Mouse (Mus musculus) left cerebral cortex, adult 8-10 months (tissue): Measurements from ENCODE around the gene Olfr494. TPM values are rescaled to one million over a fixed set of nuclear protein-coding genes. Genes with fewer than 3 reads are reported as not detected.

Experiments used
- DNase-seq, 2 experiments: peaks; one replicate each; pipeline ENCODE4 v3.0.0; 2022; ENCODE audit warnings: low spot score in 2 of 2
- total RNA-seq, 4 experiments: library from RNA; stranded (reverse); gene quantifications; 2 replicates each; pipeline ENCODE4 v1.2.4; 2022

Olfr494 gene
- total RNA-seq, result not detected

- no peak for DNase-seq
These were observed at the start of gene Olfr494 for GRCm38 (mm10) chr7:108365035-108365434. TSS of gene Olfr494 (plus strand) at chr7:108365335.

GRCm38 (mm10) chr7:108323574-108323973 lies 41.6 kb upstream of the Olfr494 start, which contains the start of gene Olfr492:
TSS of gene Olfr492 (minus strand) at chr7:108323674.
- no peak for DNase-seq

- DNase-seq, result no peak
These were observed 18.3 kb upstream of the Olfr494 start, which contains the start of gene Olfr493 for GRCm38 (mm10) chr7:108346879-108347278. TSS of gene Olfr493 (minus strand) at chr7:108346979.

- no peak for DNase-seq
These were observed 27.7 kb downstream of the Olfr494 start, which contains the start of gene Olfr495 for GRCm38 (mm10) chr7:108392867-108393266. TSS of gene Olfr495 (plus strand) at chr7:108393167.

Other genes starting within 250 kb of the Olfr494 start
- gene Olfr484, start 237.9 kb upstream of the Olfr494 start, total RNA-seq, result not detected
- not detected for gene Olfr485, start 205.5 kb upstream of the Olfr494 start, total RNA-seq
- not detected for gene Olfr486, start 192.6 kb upstream of the Olfr494 start, total RNA-seq
- gene Olfr487, start 150.7 kb upstream of the Olfr494 start, total RNA-seq, result not detected
- not detected for gene Olfr488, start 107.0 kb upstream of the Olfr494 start, total RNA-seq
- gene Olfr490, start 76.4 kb upstream of the Olfr494 start, total RNA-seq, result not detected
- gene Olfr491, start 51.9 kb upstream of the Olfr494 start, total RNA-seq, result not detected
- not detected for gene Olfr492, start 41.7 kb upstream of the Olfr494 start, total RNA-seq
- not detected for gene Olfr493, start 18.4 kb upstream of the Olfr494 start, total RNA-seq
- gene Olfr495, start 27.8 kb downstream of the Olfr494 start, total RNA-seq, result not detected
- not detected for gene Olfr497, start 55.1 kb downstream of the Olfr494 start, total RNA-seq
- gene Olfr498, start 100.0 kb downstream of the Olfr494 start, total RNA-seq, result not detected
- gene Olfr502, start 159.7 kb downstream of the Olfr494 start, total RNA-seq, result not detected
- gene Olfr503, start 179.2 kb downstream of the Olfr494 start, total RNA-seq, result not detected
- gene Olfr504, start 200.5 kb downstream of the Olfr494 start, total RNA-seq, result not detected
- not detected for gene Olfr506, start 245.5 kb downstream of the Olfr494 start, total RNA-seq